Mouse (Mus musculus): Measurements from ENCODE around the gene Adamtsl4. TPM values are rescaled to one million over a fixed set of nuclear protein-coding genes. Genes with fewer than 3 reads are reported as not detected.
"Not testable (repeated sequence)": the region's sequence is repeated elsewhere in the genome, so short reads cannot be mapped to it uniquely, and the experiment has no call there.

Gene Adamtsl4
- polyA plus RNA-seq, 1 experiment from 2014 or later = 0.80 TPM

DNA sequence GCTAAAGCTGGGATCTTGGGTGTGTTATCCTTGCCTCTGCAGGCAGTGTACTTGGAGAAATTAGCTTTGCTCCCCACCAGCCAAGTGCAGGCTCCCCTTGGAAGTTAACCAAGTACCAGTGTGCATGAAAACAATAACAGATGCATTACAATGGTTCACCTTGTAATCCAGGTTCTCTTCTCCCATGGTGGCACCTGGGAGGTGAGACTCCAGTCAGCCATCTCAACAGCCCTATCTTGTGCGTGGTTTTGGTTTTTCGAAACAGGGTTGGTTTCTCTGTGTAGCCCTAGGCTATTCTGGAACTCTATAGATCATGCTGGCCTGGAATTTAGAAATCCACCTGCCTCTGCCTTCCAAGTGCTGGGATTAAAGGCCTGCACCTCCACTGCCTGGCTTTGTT lies 24.2 kb downstream of the Adamtsl4 start:
- peaks cover 70% of the 10 kb centered on the region for H3K4me1 ChIP-seq
- no peaks in the 10 kb centered on the region for H3K9me3 ChIP-seq (replicated peaks)
- H3K36me3 ChIP-seq (ENCODE audit: poor library complexity, severe bottlenecking) = peaks cover 46% of the 10 kb centered on the region
- no peak overlapping the region for H3K9ac ChIP-seq
- 93% methylated on average over 2 of the region's 2 CpGs for WGBS
- no peak overlapping the region for H3K4me3 ChIP-seq
- H3K27me3 ChIP-seq = no peaks in the 10 kb centered on the region
- no peak overlapping the region for H3K4me2 ChIP-seq
- ATAC-seq = no peak
- H3K27ac ChIP-seq = no peak overlapping the region

DNA sequence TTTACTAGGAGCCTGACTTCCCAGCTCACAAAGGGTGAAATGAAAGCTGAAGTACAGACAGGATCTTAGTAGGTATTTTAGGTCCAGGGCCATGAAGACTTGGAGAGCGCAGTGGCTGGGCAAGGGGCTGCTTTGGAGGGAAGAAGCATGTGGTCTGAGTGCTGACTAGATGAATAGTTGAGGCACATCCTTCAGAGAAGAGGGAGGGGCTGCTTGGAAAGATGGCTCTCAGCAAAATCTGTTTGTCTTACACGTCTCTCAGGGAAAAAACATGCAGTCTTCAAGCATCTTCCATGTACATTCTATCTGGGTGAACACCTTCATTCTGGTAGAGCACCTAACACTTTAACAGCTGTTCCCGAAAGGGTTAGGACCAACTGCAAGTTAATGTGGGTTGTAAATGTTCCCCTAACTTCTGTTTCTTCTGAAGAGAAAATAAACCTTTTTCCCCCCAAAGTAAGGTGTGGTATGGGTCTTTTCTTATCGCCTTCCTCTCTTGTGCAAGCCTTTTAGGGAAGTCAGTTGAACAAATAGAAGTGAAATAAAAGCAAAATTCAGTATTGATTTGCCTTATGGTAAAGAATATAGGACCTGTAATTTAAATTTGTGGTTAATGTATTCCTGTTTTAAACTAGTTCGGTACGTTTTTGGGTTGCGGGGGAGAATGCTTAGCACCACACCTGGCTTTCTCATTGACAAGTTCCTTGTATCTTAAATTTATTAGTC lies 24.8 kb downstream of the Adamtsl4 start:
- Histone ChIP-seq H3K36me3 (ENCODE audit: poor library complexity, severe bottlenecking) (peaks cover 46% of the 10 kb centered on the region), H3K4me2 (peak overlapping the region; percentile 10; the same call in 1 of the 2 replicates), H3K9ac (no peak overlapping the region), H3K27me3 (no peaks in the 10 kb centered on the region), H3K27ac (no peak overlapping the region), H3K4me3 (no peak overlapping the region), H3K9me3 (replicated peaks) (no peaks in the 10 kb centered on the region), H3K4me1 (peaks cover 66% of the 10 kb centered on the region)
- 89% methylated on average over 7 of the region's 7 CpGs for WGBS
- ATAC-seq = no peak

DNA sequence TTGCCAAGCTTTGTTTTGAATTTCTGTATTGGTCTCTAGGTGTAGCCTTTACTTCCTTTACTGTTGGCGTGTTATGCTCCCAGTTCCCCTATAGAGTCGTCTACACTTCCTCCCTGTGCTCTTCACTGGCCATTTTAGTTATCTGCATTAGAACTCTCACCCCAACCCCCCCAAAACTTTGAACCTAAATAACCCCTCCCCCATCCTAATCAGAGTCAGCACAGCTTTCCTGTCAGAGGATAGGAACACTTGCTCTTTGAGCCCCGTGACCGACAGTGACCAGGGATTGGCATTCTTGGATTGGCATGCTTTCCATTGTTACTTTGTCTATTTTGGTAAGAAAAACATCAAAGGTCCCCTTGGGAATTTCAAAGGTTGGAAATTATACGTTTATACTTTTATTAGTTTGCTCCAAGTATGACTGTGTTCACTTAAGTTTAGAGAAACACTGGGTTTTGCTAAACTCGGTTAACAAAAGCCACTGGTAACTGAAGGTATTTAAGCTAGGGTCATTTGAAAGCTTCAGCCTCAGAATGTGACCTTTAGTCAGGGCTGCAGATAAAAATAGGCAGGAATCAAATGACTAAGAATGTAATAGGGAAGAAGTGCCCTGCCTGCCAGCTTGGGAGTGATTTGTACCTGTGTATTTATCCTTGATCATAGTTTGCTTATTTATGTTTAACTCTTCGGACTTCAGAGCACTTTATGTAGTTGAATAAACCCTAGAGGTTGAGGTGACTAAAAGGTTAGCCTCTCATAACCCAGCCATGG lies 25.6 kb downstream of the Adamtsl4 start:
- peak overlapping the region; percentile 29 for H3K4me2 ChIP-seq
- WGBS = 80% methylated on average over 7 of the region's 7 CpGs
- H3K4me1 ChIP-seq = peaks cover 62% of the 10 kb centered on the region

GRCm38 (mm10) chr3:95660788-95661478 lies 26.8 kb downstream of the Adamtsl4 start:
- peak overlapping the region; percentile 91 for H3K4me2 ChIP-seq

More for the DNA sequence above, 25.6 kb downstream of the Adamtsl4 start:
- H3K9ac ChIP-seq = no peak overlapping the region; the same call in 1 of the 2 replicates
- no peaks in the 10 kb centered on the region for H3K9me3 ChIP-seq (replicated peaks)
- peak overlapping the region; percentile 10; the same call in 1 of the 2 replicates for H3K4me3 ChIP-seq
- no peaks in the 10 kb centered on the region for H3K27me3 ChIP-seq
- H3K36me3 ChIP-seq (ENCODE audit: poor library complexity, severe bottlenecking) = peaks cover 46% of the 10 kb centered on the region
- no peak overlapping the region for H3K27ac ChIP-seq
- ATAC-seq = no peak

DNA sequence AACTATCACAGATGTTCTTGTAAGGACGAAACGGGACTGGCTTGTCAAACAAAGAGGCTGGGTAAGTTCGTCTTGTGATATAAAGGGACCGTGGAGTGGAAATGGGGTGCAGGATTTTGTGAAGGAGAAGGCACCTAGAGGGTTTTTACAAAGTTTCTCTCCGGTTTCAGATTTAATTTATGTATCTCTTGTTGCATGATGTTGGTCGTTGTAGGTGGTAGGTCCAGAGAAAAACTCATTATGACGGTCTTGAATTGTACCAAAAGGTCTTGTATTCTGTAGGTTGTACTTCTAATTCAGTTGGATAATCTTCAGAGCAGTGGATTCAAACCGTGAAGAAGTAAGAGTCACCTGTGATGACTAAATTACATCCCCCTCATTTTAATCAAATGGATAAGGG lies 27.8 kb downstream of the Adamtsl4 start:
- peak overlapping the region; percentile 99 for H3K9ac ChIP-seq
- peaks cover 49% of the 10 kb centered on the region for H3K4me1 ChIP-seq
- no peak for ATAC-seq
- no peaks in the 10 kb centered on the region for H3K9me3 ChIP-seq (replicated peaks)
- H3K27me3 ChIP-seq = no peaks in the 10 kb centered on the region
- WGBS = under 1% methylated on average over 8 of the region's 8 CpGs
- peaks cover 40% of the 10 kb centered on the region for H3K36me3 ChIP-seq (ENCODE audit: poor library complexity, severe bottlenecking)
- peak overlapping the region; percentile 97 for H3K27ac ChIP-seq
- H3K4me3 ChIP-seq = peak overlapping the region; percentile 99
- H3K4me2 ChIP-seq = peak overlapping the region; percentile 91

More at GRCm38 (mm10) chr3:95660788-95661478, 26.8 kb downstream of the Adamtsl4 start:
- H3K27me3 ChIP-seq = no peaks in the 10 kb centered on the region
- no peak for ATAC-seq
- 62% methylated on average over 2 of the region's 2 CpGs for WGBS
- peaks cover 46% of the 10 kb centered on the region for H3K36me3 ChIP-seq (ENCODE audit: poor library complexity, severe bottlenecking)
- H3K4me1 ChIP-seq = peaks cover 51% of the 10 kb centered on the region
- H3K9me3 ChIP-seq (replicated peaks) = no peaks in the 10 kb centered on the region
- peak overlapping the region; percentile 99 for H3K9ac ChIP-seq
- H3K27ac ChIP-seq = 0 out of 2 replicates have a peak overlapping the region, but pooled peaks have one; percentile 2
- H3K4me3 ChIP-seq = peak overlapping the region; percentile 99

GRCm38 (mm10) chr3:95658868-95659712 lies 28.6 kb downstream of the Adamtsl4 start:
- H3K4me2 ChIP-seq = peak overlapping the region; percentile 91
- peaks cover 32% of the 10 kb centered on the region for H3K36me3 ChIP-seq (ENCODE audit: poor library complexity, severe bottlenecking)
- peak overlapping the region; percentile 99 for H3K9ac ChIP-seq
- H3K27me3 ChIP-seq = no peaks in the 10 kb centered on the region
- WGBS = under 1% methylated on average over 66 of the region's 113 CpGs
- H3K4me1 ChIP-seq = peaks cover 45% of the 10 kb centered on the region
- peak; percentile 48 for ATAC-seq
- H3K9me3 ChIP-seq (replicated peaks) = no peaks in the 10 kb centered on the region
- peak overlapping the region; percentile 99 for H3K4me3 ChIP-seq
- H3K27ac ChIP-seq = peak overlapping the region; percentile 97

GRCm38 (mm10) chr3:95658236-95658867 lies 29.4 kb downstream of the Adamtsl4 start, which contains the start of gene Mcl1:
Gene Mcl1, plus strand, starts transcription at chr3:95658788.
- under 1% methylated on average over 36 of the region's 43 CpGs for WGBS
- Histone ChIP-seq H3K27ac (peak within 1 kb of the TSS; percentile 97), H3K9me3 (replicated peaks) (no peaks in the 10 kb centered on the region), H3K9ac (peak within 1 kb of the TSS; percentile 99), H3K27me3 (no peaks in the 10 kb centered on the region), H3K36me3 (ENCODE audit: poor library complexity, severe bottlenecking) (peaks cover 24% of the 10 kb centered on the region), H3K4me1 (peaks cover 37% of the 10 kb centered on the region), H3K4me2 (peak within 1 kb of the TSS; percentile 91), H3K4me3 (peak within 1 kb of the TSS; percentile 99)
- peak; percentile 98 for ATAC-seq

GRCm38 (mm10) chr3:95657711-95658110 lies 30.0 kb downstream of the Adamtsl4 start:
- H3K27ac ChIP-seq = no peak overlapping the region
- 90% methylated on average over 3 of the region's 3 CpGs for WGBS
- peak overlapping the region; percentile 91 for H3K4me2 ChIP-seq
- peak overlapping the region; percentile 99 for H3K4me3 ChIP-seq
- ATAC-seq = no peak
- H3K27me3 ChIP-seq = no peaks in the 10 kb centered on the region
- peaks cover 31% of the 10 kb centered on the region for H3K4me1 ChIP-seq
- no peaks in the 10 kb centered on the region for H3K9me3 ChIP-seq (replicated peaks)
- H3K36me3 ChIP-seq (ENCODE audit: poor library complexity, severe bottlenecking) = peaks cover 20% of the 10 kb centered on the region
- peak overlapping the region; percentile 99; the same call in 1 of the 2 replicates for H3K9ac ChIP-seq

GRCm38 (mm10) chr3:95657108-95657507 lies 30.6 kb downstream of the Adamtsl4 start:
- Histone ChIP-seq H3K4me2 (no peak overlapping the region), H3K36me3 (ENCODE audit: poor library complexity, severe bottlenecking) (peaks cover 14% of the 10 kb centered on the region), H3K27ac (no peak overlapping the region), H3K4me3 (no peak overlapping the region), H3K27me3 (no peaks in the 10 kb centered on the region), H3K4me1 (peaks cover 25% of the 10 kb centered on the region), H3K9me3 (replicated peaks) (no peaks in the 10 kb centered on the region), H3K9ac (0 out of 2 replicates have a peak overlapping the region, but pooled peaks have one; percentile 8)
- no peak for ATAC-seq
- 97% methylated on average over 3 of the region's 3 CpGs for WGBS

DNA sequence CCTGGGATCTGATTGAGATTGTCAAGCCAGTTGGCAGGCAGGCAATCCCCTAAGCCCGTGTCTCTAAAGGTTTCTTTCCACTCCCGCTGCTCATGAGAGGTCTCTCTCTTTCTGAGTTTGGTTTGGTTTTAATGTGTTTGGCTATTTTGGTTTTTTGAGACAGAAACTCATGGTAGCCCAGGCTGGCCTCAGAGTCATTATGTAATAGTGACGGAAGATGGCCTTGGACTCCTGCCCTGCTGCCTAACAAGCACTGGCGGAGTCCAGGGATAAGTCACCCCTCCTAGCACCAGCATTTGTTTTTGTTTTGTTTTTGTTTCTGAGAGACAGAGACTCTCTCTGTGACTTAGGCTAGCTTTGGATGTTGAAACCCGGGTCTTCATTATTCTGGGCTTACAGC lies 32.3 kb downstream of the Adamtsl4 start:
- no peak for ATAC-seq
- 88% methylated on average over 5 of the region's 5 CpGs for WGBS

GRCm38 (mm10) chr3:95654371-95654770 lies 33.3 kb downstream of the Adamtsl4 start:
- H3K36me3 ChIP-seq (ENCODE audit: poor library complexity, severe bottlenecking); ATAC-seq; H3K27me3 ChIP-seq; H3K4me3 ChIP-seq; H3K9ac ChIP-seq; H3K4me1 ChIP-seq; H3K27ac ChIP-seq; H3K4me2 ChIP-seq; H3K9me3 ChIP-seq (replicated peaks): not testable (repeated sequence)
- 96% methylated on average over 3 of the region's 3 CpGs for WGBS

More for the DNA sequence above, 32.3 kb downstream of the Adamtsl4 start:
- Histone ChIP-seq H3K27ac (no peak overlapping the region), H3K36me3 (ENCODE audit: poor library complexity, severe bottlenecking) (peaks cover under 1% of the 10 kb centered on the region; the same call in 1 of the 2 replicates), H3K9ac (no peak overlapping the region), H3K9me3 (replicated peaks) (no peaks in the 10 kb centered on the region), H3K4me1 (peaks cover 9% of the 10 kb centered on the region), H3K27me3 (no peaks in the 10 kb centered on the region), H3K4me3 (no peak overlapping the region), H3K4me2 (no peak overlapping the region)
